Mouse (Mus musculus): Measurements from ENCODE around the gene 5830411N06Rik. TPM values are rescaled to one million over a fixed set of nuclear protein-coding genes. Genes with fewer than 3 reads are reported as not detected.

The 5830411N06Rik gene
- total RNA-seq, 4 experiments from 2014 or later = not detected

Other genes with a start within 250 kb of the 5830411N06Rik start
- gene Zfp511, start 210.9 kb upstream of the 5830411N06Rik start, total RNA-seq (2022) = 10 to 100 TPM in 1 of 4 experiments, 1 to 10 TPM in 3; 6.1 to 11.2 (median 8.4) TPM
- 10 to 100 TPM; 19.9 to 22.3 (median 20.9) TPM for gene Tubgcp2, start 210.6 kb upstream of the 5830411N06Rik start, total RNA-seq (2022)
- gene Msx3, start 198.2 kb upstream of the 5830411N06Rik start, total RNA-seq (2022) = not detected
- under 1 TPM; 0.29 to 0.78 (median 0.47) TPM for gene Caly, start 164.7 kb upstream of the 5830411N06Rik start, total RNA-seq (2022)
- not detected for gene Prap1, start 153.9 kb upstream of the 5830411N06Rik start, total RNA-seq (2022)
- 10 to 100 TPM; 28.9 to 41.2 (median 36.3) TPM for gene Fuom, start 144.8 kb upstream of the 5830411N06Rik start, total RNA-seq (2022)
- gene Paox, start 131.5 kb upstream of the 5830411N06Rik start, total RNA-seq (2022) = 1 to 10 TPM; 1.5 to 4.3 (median 4.1) TPM
- 100 to 1,000 TPM; 113 to 159 (median 136) TPM for gene Echs1, start 130.8 kb upstream of the 5830411N06Rik start, total RNA-seq (2022)
- 10 to 100 TPM; 24.2 to 28.0 (median 25.1) TPM for gene Mtg1, start 109.7 kb upstream of the 5830411N06Rik start, total RNA-seq (2022)
- gene Sprn, start 92.4 kb upstream of the 5830411N06Rik start, total RNA-seq (2022) = under 1 TPM; 0.07 to 0.22 (median 0.16) TPM
- gene Olfr522, start 82.5 kb upstream of the 5830411N06Rik start, total RNA-seq (2022) = not detected
- not detected for gene Olfr523, start 74.1 kb upstream of the 5830411N06Rik start, total RNA-seq (2022)
- not detected for gene Olfr524, start 41.3 kb upstream of the 5830411N06Rik start, total RNA-seq (2022)
- gene Cd163l1, start 29.0 kb upstream of the 5830411N06Rik start, total RNA-seq (2022) = not detected
- gene Olfr525, start 73.6 kb downstream of the 5830411N06Rik start, total RNA-seq (2022) = not detected
- gene Olfr527, start 86.7 kb downstream of the 5830411N06Rik start, total RNA-seq (2022) = not detected
- not detected for gene Olfr60, start 114.4 kb downstream of the 5830411N06Rik start, total RNA-seq (2022)
- gene Olfr530, start 129.0 kb downstream of the 5830411N06Rik start, total RNA-seq (2022) = not detected
- not detected for gene Olfr531, start 155.6 kb downstream of the 5830411N06Rik start, total RNA-seq (2022)
- not detected for gene Olfr532, start 174.4 kb downstream of the 5830411N06Rik start, total RNA-seq (2022)
- gene Olfr533, start 216.1 kb downstream of the 5830411N06Rik start, total RNA-seq (2022) = not detected
- not detected for gene Olfr535, start 236.9 kb downstream of the 5830411N06Rik start, total RNA-seq (2022)

All from gastrocnemius, adult 8-10 months (tissue).